Mouse (Mus musculus): ENCODE results near the gene BC025920. TPM values are rescaled to one million over a fixed set of nuclear protein-coding genes. Genes with fewer than 3 reads are reported as not detected.

The BC025920 gene
- total and polyA plus RNA-seq, 3 experiments = 1.4 to 2.3 (median 1.6) TPM

- H3K9me3 ChIP-seq (replicated peaks; ENCODE audit: low read length) = no peaks in the 10 kb centered on the region
- no peak overlapping the region for H3K4me2 ChIP-seq (ENCODE audit: insufficient read depth, low read depth, poor library complexity, severe bottlenecking)
- no peak for TF ChIP-seq IRF4 (IDR thresholded peaks at IDR 0.05; ENCODE audit: low read depth, low read length)
- no peak for TF ChIP-seq SIN3A (IDR thresholded peaks at IDR 0.05; ENCODE audit: low read length)
- no peak for TF ChIP-seq HCFC1 (IDR thresholded peaks at IDR 0.05; ENCODE audit: low read depth, low read length)
- no peak for TF ChIP-seq MEF2A (IDR thresholded peaks at IDR 0.05; ENCODE audit: borderline replicate concordance, low read depth, low read length)
- no peak for TF ChIP-seq POLR2A (IDR thresholded peaks at IDR 0.05; ENCODE audit: low read depth, low read length)
- no peak for TF ChIP-seq ZNF384 (IDR thresholded peaks at IDR 0.05; ENCODE audit: low read depth, low read length)
- no peak for TF ChIP-seq MAZ (IDR thresholded peaks at IDR 0.05; ENCODE audit: low read depth, low read length)
- H3K79me2 ChIP-seq (replicated peaks; ENCODE audit: control insufficient read depth, extremely low read depth, insufficient read depth, poor library complexity, severe bottlenecking) = no peaks in the 10 kb centered on the region
- DNase-seq (ENCODE audit: extremely low read depth) = no peak
- H3K4me3 ChIP-seq (replicated peaks in 1 of 3; ENCODE audit: low read depth in 2 of 3, low read length in 2 of 3, poor library complexity in 1 of 3) = no peak overlapping the region
- peaks cover 93% of the 10 kb centered on the region for H3K27me3 ChIP-seq (replicated peaks)
- in situ Hi-C loops (cut with MboI; ENCODE audit: low pct_ligation_motif_present, low pct_unique_long_range_greater_than_20kb, low sequenced_read_pairs) (no loop called here), dilution Hi-C loops (cut with MboI; ENCODE audit: extremely low pct_ligation_motif_present, extremely low pct_unique_long_range_greater_than_20kb, low sequenced_read_pairs) (no loop called here)
- no peaks in the 10 kb centered on the region for H3K36me3 ChIP-seq (replicated peaks in 1 of 2; ENCODE audit: control insufficient read depth in 1 of 2, insufficient read depth in 1 of 2, low read length in 1 of 2)
- H3K27ac ChIP-seq (ENCODE audit: insufficient read depth, low read depth) = no peak overlapping the region
- H3K9ac ChIP-seq (ENCODE audit: insufficient read depth, low read depth) = no peak overlapping the region
- H3K4me1 ChIP-seq (ENCODE audit: control insufficient read depth in 1 of 2, insufficient read depth in 2 of 2) = peaks cover 0 to 6% of the 10 kb centered on the region in 2 experiments; a peak in 3 of 4 replicates
These were observed 12.1 kb upstream of the BC025920 start for GRCm38 (mm10) chr10:81593935-81594334.

GRCm38 (mm10) chr10:81595599-81595998 is 10.5 kb upstream of the BC025920 start:
- Histone ChIP-seq H3K79me2 (replicated peaks; ENCODE audit: control insufficient read depth, extremely low read depth, insufficient read depth, poor library complexity, severe bottlenecking) (no peaks in the 10 kb centered on the region), H3K9ac (ENCODE audit: insufficient read depth, low read depth) (no peak overlapping the region), H3K4me2 (ENCODE audit: insufficient read depth, low read depth, poor library complexity, severe bottlenecking) (no peak overlapping the region), H3K27ac (ENCODE audit: insufficient read depth, low read depth) (no peak overlapping the region), H3K36me3 (replicated peaks in 1 of 2; ENCODE audit: control insufficient read depth in 1 of 2, insufficient read depth in 1 of 2, low read length in 1 of 2) (no peaks in the 10 kb centered on the region), H3K9me3 (replicated peaks; ENCODE audit: low read length) (no peaks in the 10 kb centered on the region), H3K4me1 (ENCODE audit: control insufficient read depth in 1 of 2, insufficient read depth in 2 of 2) (peaks cover 2 to 6% of the 10 kb centered on the region in 2 experiments), H3K27me3 (replicated peaks) (peaks cover 93% of the 10 kb centered on the region), H3K4me3 (replicated peaks in 1 of 3; ENCODE audit: low read depth in 2 of 3, low read length in 2 of 3, poor library complexity in 1 of 3) (no peak overlapping the region)
- TF ChIP-seq CHD1 (IDR thresholded peaks at IDR 0.05; ENCODE audit: low read depth, low read length) = no peak
- in situ Hi-C loops (cut with MboI; ENCODE audit: low pct_ligation_motif_present, low pct_unique_long_range_greater_than_20kb, low sequenced_read_pairs) = no loop called here
- no peak for DNase-seq (ENCODE audit: extremely low read depth)
- dilution Hi-C loops (cut with MboI; ENCODE audit: extremely low pct_ligation_motif_present, extremely low pct_unique_long_range_greater_than_20kb, low sequenced_read_pairs) = no loop called here

GRCm38 (mm10) chr10:81596611-81597010 is 9.5 kb upstream of the BC025920 start:
- Histone ChIP-seq H3K27ac (ENCODE audit: insufficient read depth, low read depth) (no peak overlapping the region), H3K9me3 (replicated peaks; ENCODE audit: low read length) (no peaks in the 10 kb centered on the region), H3K36me3 (replicated peaks in 1 of 2; ENCODE audit: control insufficient read depth in 1 of 2, insufficient read depth in 1 of 2, low read length in 1 of 2) (no peaks in the 10 kb centered on the region), H3K4me2 (ENCODE audit: insufficient read depth, low read depth, poor library complexity, severe bottlenecking) (no peak overlapping the region), H3K9ac (ENCODE audit: insufficient read depth, low read depth) (no peak overlapping the region), H3K4me1 (ENCODE audit: control insufficient read depth in 1 of 2, insufficient read depth in 2 of 2) (peaks cover 12 to 13% of the 10 kb centered on the region in 2 experiments), H3K4me3 (replicated peaks in 1 of 3; ENCODE audit: low read depth in 2 of 3, low read length in 2 of 3, poor library complexity in 1 of 3) (no peak overlapping the region), H3K79me2 (replicated peaks; ENCODE audit: control insufficient read depth, extremely low read depth, insufficient read depth, poor library complexity, severe bottlenecking) (no peaks in the 10 kb centered on the region), H3K27me3 (replicated peaks) (peaks cover 93% of the 10 kb centered on the region)
- DNase-seq (ENCODE audit: extremely low read depth) = no peak
- dilution Hi-C loops (cut with MboI; ENCODE audit: extremely low pct_ligation_motif_present, extremely low pct_unique_long_range_greater_than_20kb, low sequenced_read_pairs) (no loop called here), in situ Hi-C loops (cut with MboI; ENCODE audit: low pct_ligation_motif_present, low pct_unique_long_range_greater_than_20kb, low sequenced_read_pairs) (no loop called here)
- TF ChIP-seq RCOR1 (conservative IDR thresholded peaks at IDR 0.05; ENCODE audit: low read depth, low read length) (no peak), MAX (IDR thresholded peaks at IDR 0.05; ENCODE audit: low read length) (no peak), IRF4 (IDR thresholded peaks at IDR 0.05; ENCODE audit: low read depth, low read length) (no peak), USF2 (conservative IDR thresholded peaks at IDR 0.05; ENCODE audit: low read depth, low read length) (no peak), TCF12 (IDR thresholded peaks at IDR 0.05; ENCODE audit: low read depth, low read length) (no peak), CHD1 (IDR thresholded peaks at IDR 0.05; ENCODE audit: low read depth, low read length) (no peak), USF1 (IDR thresholded peaks at IDR 0.05; ENCODE audit: low read depth, low read length) (no peak), RAD21 (IDR thresholded peaks at IDR 0.05; ENCODE audit: low read depth, low read length) (no peak), HCFC1 (IDR thresholded peaks at IDR 0.05; ENCODE audit: low read depth, low read length) (no peak), EP300 (IDR thresholded peaks at IDR 0.05; ENCODE audit: low read length) (no peak), GABPA (IDR thresholded peaks at IDR 0.05; ENCODE audit: insufficient replicate concordance, low read depth, low read length) (no peak), CTCF (conservative IDR thresholded peaks at IDR 0.05 in 1 of 2, IDR thresholded peaks at IDR 0.05 in 1 of 2; ENCODE audit: low read depth in 2 of 2, low read length in 2 of 2) (no peak), JUND (conservative IDR thresholded peaks at IDR 0.05; ENCODE audit: low read depth, low read length) (no peak), BHLHE40 (IDR thresholded peaks at IDR 0.05; ENCODE audit: low read depth, low read length) (no peak), NELFE (IDR thresholded peaks at IDR 0.05; ENCODE audit: low read depth, low read length) (no peak), MEF2A (IDR thresholded peaks at IDR 0.05; ENCODE audit: borderline replicate concordance, low read depth, low read length) (no peak)

Measured in CH12.LX (cell line).